Mouse (Mus musculus): ENCODE results near the gene 4930518I15Rik. TPM values are rescaled to one million over a fixed set of nuclear protein-coding genes. Genes with fewer than 3 reads are reported as not detected.
A peak's percentile ranks its signal among the peaks of the same experiment; 100 is the strongest.
"Not testable (repeated sequence)": the region's sequence is repeated elsewhere in the genome, so short reads cannot be mapped to it uniquely, and the experiment has no call there.

4930518I15Rik gene
- total RNA-seq (2022), result 1 to 10 TPM; 2.4 to 3.6 (median 2.8) TPM

GRCm38 (mm10) chr2:156857835-156858234 is at the start of gene 4930518I15Rik:
Gene 4930518I15Rik, minus strand, starts transcription at chr2:156857946.
- DNase-seq (ENCODE audit: low spot score in 2 of 2), result no peak

GRCm38 (mm10) chr2:156905931-156906330 is 48.2 kb upstream of the 4930518I15Rik start:
- DNase-seq (ENCODE audit: low spot score in 2 of 2), result not testable (repeated sequence)

GRCm38 (mm10) chr2:156904976-156905717 is 47.4 kb upstream of the 4930518I15Rik start:
- peak in 1 of 2 experiments; percentile 58 for DNase-seq (ENCODE audit: low spot score in 2 of 2)

GRCm38 (mm10) chr2:156903367-156903766 is 45.6 kb upstream of the 4930518I15Rik start:
- DNase-seq (ENCODE audit: low spot score in 2 of 2), result no peak

- not testable (repeated sequence) for DNase-seq (ENCODE audit: low spot score in 2 of 2)
Observed at GRCm38 (mm10) chr2:156902411-156902810, 44.7 kb upstream of the 4930518I15Rik start.

GRCm38 (mm10) chr2:156901883-156902282 is 44.1 kb upstream of the 4930518I15Rik start:
- DNase-seq (ENCODE audit: low spot score in 2 of 2), result no peak

GRCm38 (mm10) chr2:156901344-156901743 is 43.6 kb upstream of the 4930518I15Rik start:
- no peak for DNase-seq (ENCODE audit: low spot score in 2 of 2)

- DNase-seq (ENCODE audit: low spot score in 2 of 2), result no peak
Observed at GRCm38 (mm10) chr2:156899184-156899583, 41.4 kb upstream of the 4930518I15Rik start.

GRCm38 (mm10) chr2:156898374-156898773 is 40.6 kb upstream of the 4930518I15Rik start:
- DNase-seq (ENCODE audit: low spot score in 2 of 2), result no peak

- DNase-seq (ENCODE audit: low spot score in 2 of 2), result peak in 1 of 2 experiments; percentile 45
Observed at GRCm38 (mm10) chr2:156897034-156897433, 39.3 kb upstream of the 4930518I15Rik start.

- no peak for DNase-seq (ENCODE audit: low spot score in 2 of 2)
Observed at GRCm38 (mm10) chr2:156896384-156896914, 38.7 kb upstream of the 4930518I15Rik start.

GRCm38 (mm10) chr2:156894496-156895265 is 36.9 kb upstream of the 4930518I15Rik start:
- no peak for DNase-seq (ENCODE audit: low spot score in 2 of 2)

GRCm38 (mm10) chr2:156892821-156893220 is 35.1 kb upstream of the 4930518I15Rik start:
- no peak for DNase-seq (ENCODE audit: low spot score in 2 of 2)

GRCm38 (mm10) chr2:156892240-156892639 is 34.5 kb upstream of the 4930518I15Rik start:
- no peak for DNase-seq (ENCODE audit: low spot score in 2 of 2)

- no peak for DNase-seq (ENCODE audit: low spot score in 2 of 2)
Observed at GRCm38 (mm10) chr2:156888490-156888889, 30.7 kb upstream of the 4930518I15Rik start.

GRCm38 (mm10) chr2:156887017-156887416 is 29.3 kb upstream of the 4930518I15Rik start, which contains the start of gene Sla2:
Gene Sla2, minus strand, starts transcription at chr2:156887192.
- DNase-seq (ENCODE audit: low spot score in 2 of 2), result no peak

- no peak for DNase-seq (ENCODE audit: low spot score in 2 of 2)
Observed at GRCm38 (mm10) chr2:156886084-156886631, 28.4 kb upstream of the 4930518I15Rik start.

GRCm38 (mm10) chr2:156885666-156886065 is 27.9 kb upstream of the 4930518I15Rik start:
- not testable (repeated sequence) for DNase-seq (ENCODE audit: low spot score in 2 of 2)

GRCm38 (mm10) chr2:156884396-156885211 is 26.9 kb upstream of the 4930518I15Rik start:
- no peak for DNase-seq (ENCODE audit: low spot score in 2 of 2)

GRCm38 (mm10) chr2:156882431-156883001 is 24.8 kb upstream of the 4930518I15Rik start:
- no peak for DNase-seq (ENCODE audit: low spot score in 2 of 2)
